Mouse (Mus musculus) layer of hippocampus, adult 9-10 months (tissue): Measurements from ENCODE around the gene P3h3.
"Not testable (repeated sequence)": the region's sequence is repeated elsewhere in the genome, so short reads cannot be mapped to it uniquely, and the experiment has no call there.

Experiments
- DNase-seq: peaks from one replicate; pipeline ENCODE4 v3.0.0; 2022; ENCODE audit warnings: low spot score

P3h3 gene

GRCm38 (mm10) chr6:124809052-124809774 lies 48.3 kb downstream of the P3h3 start:
- no peak for DNase-seq

- no peak for DNase-seq
These were observed 49.1 kb downstream of the P3h3 start, which contains the start of gene Spsb2 for GRCm38 (mm10) chr6:124808358-124809012. Gene Spsb2, plus strand, starts transcription at chr6:124808661.

- no peak for DNase-seq
These were observed 49.6 kb downstream of the P3h3 start for GRCm38 (mm10) chr6:124807986-124808357.

GRCm38 (mm10) chr6:124807366-124807765 lies 50.2 kb downstream of the P3h3 start:
- DNase-seq: no peak

GRCm38 (mm10) chr6:124806446-124807140 lies 51.0 kb downstream of the P3h3 start:
- DNase-seq: no peak

GRCm38 (mm10) chr6:124805341-124806321 lies 51.9 kb downstream of the P3h3 start:
- DNase-seq: peak; percentile 90

- no peak for DNase-seq
These were observed 53.2 kb downstream of the P3h3 start for GRCm38 (mm10) chr6:124804341-124804740.

- not testable (repeated sequence) for DNase-seq
These were observed 53.9 kb downstream of the P3h3 start for GRCm38 (mm10) chr6:124803691-124804090.

GRCm38 (mm10) chr6:124803061-124803460 lies 54.5 kb downstream of the P3h3 start:
- no peak for DNase-seq

GRCm38 (mm10) chr6:124802400-124802799 lies 55.2 kb downstream of the P3h3 start:
- DNase-seq: not testable (repeated sequence)

GRCm38 (mm10) chr6:124796200-124796599 lies 61.4 kb downstream of the P3h3 start:
- no peak for DNase-seq

- no peak for DNase-seq
These were observed 61.8 kb downstream of the P3h3 start for GRCm38 (mm10) chr6:124795781-124796180.

GRCm38 (mm10) chr6:124791911-124792310 lies 65.6 kb downstream of the P3h3 start:
- no peak for DNase-seq
